Mouse (Mus musculus): Measurements from ENCODE around the gene Cyp1b1.

Gene Cyp1b1

GRCm38 (mm10) chr17:79654187-79654586 is 60.7 kb downstream of the Cyp1b1 start:
- DNase-seq (ENCODE audit: inconsistent age in 2 of 2, low spot score in 1 of 2) = no peak

DNA sequence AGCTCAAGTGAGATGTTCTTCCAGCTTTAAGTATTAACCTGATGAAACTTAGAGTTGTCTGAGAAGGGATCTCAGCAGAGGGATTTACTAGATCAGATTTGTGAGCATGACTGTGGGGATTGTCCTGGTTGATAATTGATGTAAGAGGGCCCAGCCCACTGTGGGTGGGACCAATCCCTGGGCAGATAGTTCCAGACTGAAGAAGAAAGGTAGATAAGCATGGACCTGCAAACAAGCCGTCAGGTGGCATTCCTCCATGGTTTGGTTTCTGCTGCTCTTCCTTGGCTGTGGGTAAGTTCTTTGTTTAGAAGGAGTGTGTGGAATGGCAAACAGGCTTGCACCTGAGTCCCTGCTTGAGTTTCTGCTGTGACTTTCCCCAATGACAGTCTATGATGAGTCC is 61.7 kb downstream of the Cyp1b1 start:
- no peak for DNase-seq (ENCODE audit: inconsistent age in 2 of 2, low spot score in 1 of 2)

Measured in adrenal gland, adult (tissue).